Mouse (Mus musculus): ENCODE data around the gene Swsap1. TPM values are rescaled to one million over a fixed set of nuclear protein-coding genes. Genes with fewer than 3 reads are reported as not detected.

The Swsap1 gene
- 7.8 and 8.5 TPM in 2 replicates for polyA plus RNA-seq (2015; fragmentation: Nextera tagmentation; extraction: Ambion mirVana)

GRCm38 (mm10) chr9:21955570-21956281 is at the start of gene Swsap1:
Gene Swsap1, plus strand, starts transcription at chr9:21955755.

GRCm38 (mm10) chr9:21918035-21918592 is 37.4 kb upstream of the Swsap1 start, which contains the start of gene Rab3d:
Gene Rab3d, minus strand, starts transcription at chr9:21918192.

GRCm38 (mm10) chr9:21927208-21927753 is 28.3 kb upstream of the Swsap1 start, which contains the start of the genes Ccdc159 and Tmem205:
Gene Ccdc159, plus strand, starts transcription at chr9:21927471.
Gene Tmem205, minus strand, starts transcription at chr9:21927556.

GRCm38 (mm10) chr9:21936692-21937570 is 18.6 kb upstream of the Swsap1 start, which contains the start of gene Plppr2:
Gene Plppr2, plus strand, starts transcription at chr9:21937033.

GRCm38 (mm10) chr9:21963417-21963816 is 7.9 kb downstream of the Swsap1 start, which contains the start of gene Epor:
Gene Epor, minus strand, starts transcription at chr9:21963506.

GRCm38 (mm10) chr9:21989230-21990110 is 33.9 kb downstream of the Swsap1 start, which contains the start of gene Rgl3:
Gene Rgl3, minus strand, starts transcription at chr9:21989446.

GRCm38 (mm10) chr9:22002194-22003162 is 46.9 kb downstream of the Swsap1 start, which contains the start of the genes Ccdc151 and Prkcsh:
Gene Ccdc151, minus strand, starts transcription at chr9:22002634.
Gene Prkcsh, plus strand, starts transcription at chr9:22002806.

Other genes with a start within 250 kb of the Swsap1 start
- gene Ldlr, start 232.3 kb upstream of the Swsap1 start, polyA plus RNA-seq (2015; fragmentation: Nextera tagmentation; extraction: Ambion mirVana): 13.2 and 13.5 TPM in 2 replicates
- 11.5 and 14.8 TPM in 2 replicates for gene Spc24, start 195.5 kb upstream of the Swsap1 start, polyA plus RNA-seq (2015; fragmentation: Nextera tagmentation; extraction: Ambion mirVana)
- 3.9 and 4.1 TPM in 2 replicates for gene Kank2, start 157.0 kb upstream of the Swsap1 start, polyA plus RNA-seq (2015; fragmentation: Nextera tagmentation; extraction: Ambion mirVana)
- 0.83 and 0.90 TPM in 2 replicates for gene Angptl8, start 120.2 kb upstream of the Swsap1 start, polyA plus RNA-seq (2015; fragmentation: Nextera tagmentation; extraction: Ambion mirVana)
- 13.8 and 14.4 TPM in 2 replicates for gene Dock6, start 103.1 kb upstream of the Swsap1 start, polyA plus RNA-seq (2015; fragmentation: Nextera tagmentation; extraction: Ambion mirVana)
- gene Rab3d, start 37.6 kb upstream of the Swsap1 start, polyA plus RNA-seq (2015; fragmentation: Nextera tagmentation; extraction: Ambion mirVana): 20.0 and 20.9 TPM in 2 replicates
- gene Ccdc159, start 28.3 kb upstream of the Swsap1 start, polyA plus RNA-seq (2015; fragmentation: Nextera tagmentation; extraction: Ambion mirVana): 4.5 and 6.7 TPM in 2 replicates
- gene Tmem205, start 28.2 kb upstream of the Swsap1 start, polyA plus RNA-seq (2015; fragmentation: Nextera tagmentation; extraction: Ambion mirVana): 65.2 and 67.6 TPM in 2 replicates
- 103 and 112 TPM in 2 replicates for gene Plppr2, start 18.7 kb upstream of the Swsap1 start, polyA plus RNA-seq (2015; fragmentation: Nextera tagmentation; extraction: Ambion mirVana)
- 1.4 and 1.6 TPM in 2 replicates for gene Epor, start 7.8 kb downstream of the Swsap1 start, polyA plus RNA-seq (2015; fragmentation: Nextera tagmentation; extraction: Ambion mirVana)
- gene Rgl3, start 33.7 kb downstream of the Swsap1 start, polyA plus RNA-seq (2015; fragmentation: Nextera tagmentation; extraction: Ambion mirVana): 2.9 and 3.0 TPM in 2 replicates
- gene Ccdc151, start 46.9 kb downstream of the Swsap1 start, polyA plus RNA-seq (2015; fragmentation: Nextera tagmentation; extraction: Ambion mirVana): 3.5 and 4.1 TPM in 2 replicates
- gene Prkcsh, start 47.1 kb downstream of the Swsap1 start, polyA plus RNA-seq (2015; fragmentation: Nextera tagmentation; extraction: Ambion mirVana): 70.2 and 80.7 TPM in 2 replicates
- 66.7 and 78.4 TPM in 2 replicates for gene Elavl3, start 96.3 kb downstream of the Swsap1 start, polyA plus RNA-seq (2015; fragmentation: Nextera tagmentation; extraction: Ambion mirVana)
- gene Gm49318, start 115.5 kb downstream of the Swsap1 start, polyA plus RNA-seq (2015; fragmentation: Nextera tagmentation; extraction: Ambion mirVana): not detected in 2 replicates
- 12.5 and 14.7 TPM in 2 replicates for gene Zfp653, start 115.6 kb downstream of the Swsap1 start, polyA plus RNA-seq (2015; fragmentation: Nextera tagmentation; extraction: Ambion mirVana)
- 61.0 and 63.4 TPM in 2 replicates for gene Ecsit, start 129.7 kb downstream of the Swsap1 start, polyA plus RNA-seq (2015; fragmentation: Nextera tagmentation; extraction: Ambion mirVana)
- 0.65 and 0.96 TPM in 2 replicates for gene Cnn1, start 143.5 kb downstream of the Swsap1 start, polyA plus RNA-seq (2015; fragmentation: Nextera tagmentation; extraction: Ambion mirVana)
- 187 and 193 TPM in 2 replicates for gene Elof1, start 161.4 kb downstream of the Swsap1 start, polyA plus RNA-seq (2015; fragmentation: Nextera tagmentation; extraction: Ambion mirVana)
- gene Acp5, start 180.0 kb downstream of the Swsap1 start, polyA plus RNA-seq (2015; fragmentation: Nextera tagmentation; extraction: Ambion mirVana): 4.5 and 13.7 TPM in 2 replicates
- 109 and 121 TPM in 2 replicates for gene Pigyl, start 201.1 kb downstream of the Swsap1 start, polyA plus RNA-seq (2015; fragmentation: Nextera tagmentation; extraction: Ambion mirVana)
- 0.27 and 0.32 TPM in 2 replicates for gene Zfp872, start 232.3 kb downstream of the Swsap1 start, polyA plus RNA-seq (2015; fragmentation: Nextera tagmentation; extraction: Ambion mirVana)